Mouse (Mus musculus): ENCODE results near the gene Eefsec.

Eefsec gene

DNA sequence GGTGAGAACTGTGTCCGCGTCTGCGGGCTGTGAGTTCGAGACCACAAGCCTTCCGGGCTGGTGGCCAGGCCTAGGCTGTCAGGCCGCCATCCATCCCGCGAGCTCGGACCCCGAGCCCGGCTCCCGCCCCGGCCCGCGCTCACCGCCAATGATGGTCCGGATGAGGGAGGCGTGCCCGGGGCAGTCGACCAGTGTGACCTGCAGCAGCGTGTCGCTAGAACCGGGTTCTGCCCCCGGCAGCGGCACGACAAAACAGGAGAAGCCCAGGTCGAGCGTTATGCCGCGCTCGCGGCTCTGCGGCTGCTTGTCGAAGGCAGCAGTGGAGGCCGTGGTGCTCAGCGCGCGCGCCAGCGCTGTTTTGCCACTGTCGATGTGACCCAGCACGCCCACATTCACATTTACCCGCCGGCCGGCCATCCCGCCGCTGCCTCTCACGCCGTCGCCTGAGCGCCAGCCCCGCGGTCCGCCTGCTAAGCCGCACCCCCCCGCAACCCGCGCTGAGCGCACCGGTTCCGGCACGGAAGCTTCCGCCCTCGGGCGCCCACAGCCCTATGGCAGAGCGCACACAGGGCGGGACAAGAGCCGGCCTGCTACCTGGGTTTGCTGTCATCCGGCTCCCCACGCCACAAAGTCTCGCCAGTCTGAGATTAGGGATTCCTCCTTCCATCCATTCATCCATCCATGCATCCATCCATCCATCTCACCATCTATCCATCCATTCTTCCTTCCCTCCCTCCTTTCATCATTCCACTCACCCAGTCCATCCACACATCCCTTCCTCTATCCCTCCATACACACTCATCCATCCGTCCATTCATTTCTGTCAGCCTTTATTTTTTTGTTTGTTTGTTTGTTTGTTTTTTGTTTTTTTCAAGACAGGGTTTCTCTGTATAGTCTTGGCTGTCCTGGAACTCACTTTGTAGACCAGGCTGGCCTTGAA, at the start of gene Eefsec:
Gene Eefsec (minus strand): TSS at position 477 of the 940 bp plus-strand sequence.
- DNase-seq = peak; percentile 80 to 87

DNA sequence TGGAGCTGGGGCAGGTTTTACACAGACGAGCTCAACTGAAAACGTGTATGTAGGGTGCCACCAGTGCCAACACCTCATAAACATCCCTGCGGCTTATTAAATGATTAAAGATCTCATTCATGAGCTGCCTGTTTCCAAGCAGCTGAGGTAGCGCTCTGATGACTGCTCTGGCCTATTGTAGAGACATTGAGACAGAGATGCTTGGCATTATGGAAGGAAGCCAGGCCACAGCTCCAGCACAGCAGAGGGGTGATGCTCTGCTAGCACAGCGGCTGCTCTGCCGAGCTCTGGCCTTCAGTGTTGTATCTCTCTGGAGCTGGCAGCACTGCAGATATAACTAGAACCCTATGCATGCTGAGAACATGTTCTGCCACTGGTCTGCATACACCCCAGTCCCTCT, 47.4 kb upstream of the Eefsec start:
- no peak for DNase-seq

DNA sequence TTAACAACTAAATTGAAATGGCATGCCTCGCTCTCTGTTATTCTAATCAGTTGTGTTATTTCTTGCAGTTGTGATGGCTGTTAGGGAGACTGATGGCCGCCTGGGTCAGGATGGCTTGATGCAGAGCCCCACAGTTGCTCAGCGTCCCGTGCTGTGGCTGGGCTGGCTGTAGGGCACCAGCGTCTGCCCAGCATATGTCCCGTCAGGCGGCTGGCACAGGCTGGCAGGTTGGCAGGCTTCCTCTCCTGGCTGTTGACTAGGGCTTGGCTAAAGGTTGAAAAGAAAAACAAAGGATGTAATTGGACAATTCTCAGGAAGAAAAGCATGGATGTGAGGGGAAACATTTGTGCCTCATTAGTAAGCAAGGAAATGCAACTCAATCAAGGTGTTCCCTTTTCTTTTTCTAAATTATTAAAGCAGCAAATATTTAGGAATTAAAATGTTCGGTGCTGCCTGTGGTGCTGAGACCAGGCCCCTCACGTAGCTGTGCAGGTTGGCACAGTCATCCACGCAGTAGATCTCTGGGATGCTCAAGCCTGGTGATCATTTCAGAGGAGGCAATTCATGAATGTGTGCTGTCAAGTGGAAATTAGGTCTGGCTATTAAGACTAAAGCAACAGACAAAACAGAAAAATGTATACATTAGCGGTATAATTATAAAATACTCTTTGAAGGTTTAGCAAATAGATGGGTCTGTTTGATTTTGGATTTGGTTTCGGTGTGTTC, 44.5 kb upstream of the Eefsec start:
- no peak for DNase-seq

- no peak for DNase-seq
Measured at GRCm38 (mm10) chr6:88489834-88490233, 43.5 kb upstream of the Eefsec start.

DNA sequence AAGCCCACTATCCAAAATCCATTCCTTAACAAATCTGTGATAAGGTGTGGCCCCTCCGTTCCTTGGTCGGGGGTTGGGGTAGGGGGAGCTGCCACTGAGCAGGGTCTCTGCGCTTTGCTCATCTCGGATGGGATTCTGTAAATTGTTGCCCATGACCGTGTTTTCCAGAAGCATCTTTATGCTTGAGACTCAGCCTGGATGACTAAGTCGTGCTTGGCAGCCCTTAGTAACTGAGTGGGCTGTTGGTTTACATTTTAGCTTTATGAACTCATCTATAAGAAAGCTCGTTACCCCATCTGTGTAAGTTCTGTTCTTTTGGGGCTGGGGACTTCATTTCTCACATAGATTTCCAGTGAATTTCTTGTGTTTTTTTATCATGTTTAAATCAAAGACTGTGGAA, 42.7 kb upstream of the Eefsec start:
- no peak for DNase-seq

GRCm38 (mm10) chr6:88486893-88487292, 40.6 kb upstream of the Eefsec start:
- peak; percentile 59 to 66 for DNase-seq

DNA sequence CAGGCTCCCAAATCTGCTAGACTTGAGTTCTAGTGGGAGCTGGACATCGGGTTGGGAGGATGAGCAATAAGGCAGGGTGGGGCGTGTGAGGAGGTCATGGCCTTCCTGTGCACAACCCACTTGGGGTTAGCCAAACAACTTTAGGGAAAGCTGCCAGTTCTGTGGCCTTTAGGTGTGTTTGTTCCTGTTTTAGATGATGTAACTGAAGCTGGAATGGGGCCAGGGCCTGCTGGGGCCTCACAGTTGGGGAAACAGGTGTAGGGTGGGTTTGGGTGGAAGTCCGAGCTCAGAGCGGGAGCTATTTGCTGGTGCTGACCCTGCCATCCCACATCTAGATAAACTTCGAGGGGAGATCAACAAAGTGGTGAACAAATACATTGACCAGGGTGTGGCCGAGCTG, 39.0 kb upstream of the Eefsec start:
- peak; percentile 32 to 57 for DNase-seq

- no peak for DNase-seq
Measured at GRCm38 (mm10) chr6:88483913-88484312, 37.6 kb upstream of the Eefsec start.

DNA sequence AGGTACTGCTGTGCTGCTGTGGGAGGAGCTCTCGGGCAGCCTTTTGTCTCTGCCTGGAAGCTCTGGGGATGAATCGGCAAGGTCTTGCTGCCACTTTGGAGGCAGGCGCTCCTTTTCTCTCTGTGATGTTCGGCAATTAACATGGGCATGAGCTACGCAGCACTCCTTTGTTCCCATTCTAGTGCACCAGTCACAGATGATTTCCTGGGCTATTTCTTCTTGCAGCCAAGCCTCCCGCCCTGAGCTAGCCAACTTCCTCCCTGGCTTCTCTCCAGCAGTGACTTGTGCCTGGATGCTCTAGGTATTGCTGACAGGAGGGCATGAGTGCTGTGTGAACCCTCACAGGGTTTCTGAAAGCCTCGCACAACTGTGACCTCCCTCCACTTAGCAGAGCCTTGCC, 36.8 kb upstream of the Eefsec start:
- peak; percentile 52 for DNase-seq

- DNase-seq = no peak
Measured at GRCm38 (mm10) chr6:88480421-88480820, 34.1 kb upstream of the Eefsec start.

GRCm38 (mm10) chr6:88469878-88470277, 23.5 kb upstream of the Eefsec start:
- no peak for DNase-seq

- peak; percentile 93 to 96 for DNase-seq
Measured at GRCm38 (mm10) chr6:88465181-88465920, 19.0 kb upstream of the Eefsec start, which contains the start of gene Ruvbl1. Gene Ruvbl1, plus strand, starts transcription at chr6:88465409.

DNA sequence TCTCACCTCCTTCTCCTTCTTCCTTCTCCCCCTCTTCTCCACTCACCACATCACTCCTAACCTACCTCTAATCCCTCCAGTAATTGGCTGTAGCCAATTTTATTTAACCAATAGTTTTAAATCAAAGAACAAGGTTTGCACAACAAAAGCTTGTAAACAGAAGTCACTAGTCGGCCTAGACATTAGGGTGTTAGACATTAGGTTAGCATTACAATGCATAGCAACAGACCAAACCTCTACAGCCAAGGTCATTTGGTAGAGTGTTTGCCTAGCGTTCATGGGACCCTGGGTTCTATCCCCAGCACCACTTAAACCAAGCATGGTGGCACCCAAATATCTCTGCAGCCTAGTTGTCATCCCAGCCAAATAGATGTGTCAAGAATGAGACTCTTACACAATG, 8.2 kb upstream of the Eefsec start:
- no peak for DNase-seq

DNA sequence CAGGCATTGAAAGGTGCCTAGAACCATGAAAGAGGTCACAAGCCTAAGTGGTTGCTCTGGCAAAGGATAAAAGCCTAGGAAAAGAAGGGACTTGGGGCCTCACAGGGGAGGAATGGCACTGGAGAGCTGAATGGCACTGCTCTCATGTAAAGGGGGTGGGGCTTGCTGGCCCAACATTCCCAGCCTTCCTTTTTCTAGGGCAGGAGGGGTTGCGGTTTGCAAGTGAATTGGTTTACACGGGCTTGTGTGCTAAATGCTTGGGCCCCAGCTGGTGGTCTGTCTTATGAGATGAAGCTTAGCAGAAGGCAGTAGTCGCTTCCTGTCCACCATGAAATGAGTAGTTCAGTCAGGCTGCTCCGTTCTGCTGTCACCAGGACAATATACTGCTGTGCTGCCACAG, 1.1 kb upstream of the Eefsec start:
- DNase-seq = no peak

GRCm38 (mm10) chr6:88445661-88446060, 678 bp downstream of the Eefsec start:
- DNase-seq = no peak

GRCm38 (mm10) chr6:88444076-88444750, 2.1 kb downstream of the Eefsec start:
- DNase-seq = peak; percentile 33 to 61

GRCm38 (mm10) chr6:88443446-88443845, 2.9 kb downstream of the Eefsec start:
- peak; percentile 13 to 55 for DNase-seq

- DNase-seq = no peak
Measured at GRCm38 (mm10) chr6:88442551-88442950, 3.8 kb downstream of the Eefsec start.

DNA sequence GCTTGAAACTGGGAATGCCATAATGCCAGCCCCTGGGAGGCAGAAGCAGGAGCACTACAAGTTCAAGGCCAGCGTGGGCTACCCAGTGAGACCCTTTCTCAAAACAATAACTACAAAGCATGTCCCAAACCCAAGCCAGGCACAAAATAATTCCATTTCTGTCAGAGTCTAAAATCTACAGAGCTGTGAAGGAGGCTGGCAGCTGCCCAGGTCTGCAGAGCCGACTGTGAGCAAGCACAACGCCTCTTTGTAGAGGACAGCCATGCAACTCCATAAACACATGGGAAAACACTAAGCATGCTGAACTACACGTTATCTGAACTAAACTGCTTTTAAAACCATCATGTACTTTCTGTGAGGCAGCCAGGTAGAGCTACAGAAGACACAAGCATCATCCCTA, 7.3 kb downstream of the Eefsec start:
- no peak for DNase-seq

GRCm38 (mm10) chr6:88435609-88436008, 10.7 kb downstream of the Eefsec start:
- no peak for DNase-seq

DNA sequence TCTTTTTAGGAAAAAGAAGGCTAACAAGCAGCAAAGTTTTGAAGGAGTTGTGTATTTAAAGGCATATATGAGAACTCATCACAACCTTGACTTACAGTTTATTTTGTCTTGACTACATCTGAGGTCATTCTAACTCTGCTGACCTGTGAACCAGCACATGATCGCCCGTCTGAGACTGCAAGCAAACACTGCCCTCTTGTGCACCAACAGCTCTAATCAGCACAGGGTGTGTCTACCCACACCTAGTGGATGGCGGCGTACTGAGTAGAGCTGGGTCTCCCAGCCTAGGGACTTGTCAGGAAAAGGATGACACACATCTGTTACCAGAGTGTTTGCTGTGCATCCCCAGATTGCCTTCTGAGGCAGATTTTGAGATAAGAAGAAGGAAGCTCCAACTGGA, 15.1 kb downstream of the Eefsec start:
- peak; percentile 76 to 80 for DNase-seq

DNA sequence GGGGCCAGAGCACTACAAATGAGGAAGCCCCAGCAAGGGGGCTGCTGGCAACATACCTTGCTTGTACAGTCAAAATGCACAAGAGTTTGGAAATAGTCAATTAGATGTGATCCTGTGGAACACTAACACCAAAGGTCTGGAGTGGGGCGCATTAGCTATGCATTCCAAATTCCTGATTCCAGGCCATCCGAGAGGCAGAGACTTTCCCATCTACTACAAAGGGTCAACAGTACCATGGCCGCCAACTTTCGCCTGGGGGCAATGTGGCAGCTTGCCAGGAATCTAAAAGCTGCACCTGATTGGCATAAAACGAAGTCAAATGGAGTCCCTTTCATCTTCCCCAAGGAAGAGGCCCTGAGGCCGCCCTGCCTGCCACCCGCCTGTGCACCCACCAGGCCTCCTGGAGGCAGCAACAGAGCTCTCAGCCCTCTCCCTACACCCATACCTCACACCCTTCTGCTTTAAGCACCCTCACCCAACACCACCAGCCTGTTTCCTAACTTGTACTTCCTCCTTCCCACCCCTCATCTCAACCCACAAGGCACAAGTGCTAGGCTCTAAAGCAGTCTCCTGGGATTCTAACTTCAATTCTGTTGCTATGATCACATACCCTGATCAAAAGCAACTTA, 30.1 kb downstream of the Eefsec start:
- DNase-seq = peak; percentile 59 to 61

Data from kidney, postnatal 25 days (tissue).